Mouse (Mus musculus) cerebellum, postnatal 4 days (tissue): ENCODE measurements around the gene Spaca1.
A peak's percentile ranks its signal among the peaks of the same experiment; 100 is the strongest.
"Not testable (repeated sequence)": the region's sequence is repeated elsewhere in the genome, so short reads cannot be mapped to it uniquely, and the experiment has no call there.

ENCODE experiments used
- DNase-seq, 2 experiments: peaks; one replicate each; pipeline ENCODE4 v3.0.0; 2022; ENCODE audit warnings: low spot score in 2 of 2, mixed read lengths in 1 of 2

The Spaca1 gene

GRCm38 (mm10) chr4:34049571-34050255, at the start of gene Spaca1:
Gene Spaca1, minus strand, starts transcription at chr4:34050191.
- peak in 1 of 2 experiments; percentile 5 for DNase-seq

GRCm38 (mm10) chr4:34087286-34087685, 37.3 kb upstream of the Spaca1 start:
- DNase-seq = not testable (repeated sequence)

- no peak for DNase-seq
These were observed 31.1 kb upstream of the Spaca1 start for GRCm38 (mm10) chr4:34081064-34081463.

DNA sequence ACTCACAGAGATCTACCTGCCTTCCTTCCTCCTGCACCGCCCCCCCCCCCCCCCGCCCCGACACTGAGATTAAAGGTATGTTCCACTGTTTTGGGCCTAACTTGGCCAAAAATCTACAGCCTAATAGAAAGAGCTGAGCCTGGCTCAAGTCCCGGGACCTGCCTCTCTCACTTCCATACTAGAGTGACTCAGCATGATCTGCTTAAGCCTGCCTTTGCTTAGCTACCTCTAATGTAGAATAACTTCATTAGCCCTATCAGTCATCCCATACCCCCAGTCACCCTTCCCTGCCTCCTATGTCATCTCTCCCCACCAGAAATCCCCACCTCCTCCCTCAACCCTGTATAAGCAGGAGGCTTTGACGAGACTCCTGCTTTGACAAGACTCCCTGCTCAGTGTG, 19.0 kb upstream of the Spaca1 start:
- no peak for DNase-seq

DNA sequence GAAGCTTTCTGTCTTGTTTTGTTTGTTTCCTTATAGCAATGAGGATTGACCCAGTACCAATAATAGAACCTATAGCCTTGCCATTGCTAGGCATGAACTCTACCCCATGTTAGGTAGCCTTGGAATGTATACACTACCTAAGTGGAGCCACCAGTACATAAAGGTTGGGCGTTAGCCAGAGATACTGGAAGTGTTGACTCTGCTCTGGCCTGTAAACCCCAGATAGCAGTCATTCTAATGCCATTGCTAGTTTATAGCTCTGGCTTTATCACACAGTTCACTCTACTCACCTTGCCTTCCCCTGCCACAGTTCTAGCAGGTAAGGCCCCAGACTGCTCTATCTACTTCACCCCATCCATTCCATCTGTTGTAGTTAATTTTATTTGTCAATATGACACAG, 8.3 kb upstream of the Spaca1 start:
- DNase-seq = no peak

GRCm38 (mm10) chr4:34026771-34027170, 23.2 kb downstream of the Spaca1 start:
- DNase-seq = no peak

DNA sequence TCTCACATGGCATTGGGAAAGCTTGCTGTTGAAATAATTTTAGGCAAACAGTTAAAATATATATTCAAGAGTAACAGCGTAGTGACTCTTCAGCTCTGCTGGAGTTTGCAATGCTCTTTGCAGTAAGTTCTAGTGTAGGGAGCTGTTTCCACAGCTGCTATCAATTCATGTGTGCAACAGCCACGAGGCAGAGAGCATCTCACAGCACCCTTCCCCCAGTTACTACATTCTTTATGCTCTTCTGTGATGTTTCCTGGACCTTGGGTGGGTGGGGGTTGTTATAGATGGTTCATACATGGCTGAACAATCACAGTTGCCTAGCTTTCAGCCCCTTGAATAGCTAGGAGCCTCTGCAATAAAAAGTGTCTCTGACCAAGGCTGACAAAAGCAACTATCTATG, 28.5 kb downstream of the Spaca1 start:
- no peak for DNase-seq

DNA sequence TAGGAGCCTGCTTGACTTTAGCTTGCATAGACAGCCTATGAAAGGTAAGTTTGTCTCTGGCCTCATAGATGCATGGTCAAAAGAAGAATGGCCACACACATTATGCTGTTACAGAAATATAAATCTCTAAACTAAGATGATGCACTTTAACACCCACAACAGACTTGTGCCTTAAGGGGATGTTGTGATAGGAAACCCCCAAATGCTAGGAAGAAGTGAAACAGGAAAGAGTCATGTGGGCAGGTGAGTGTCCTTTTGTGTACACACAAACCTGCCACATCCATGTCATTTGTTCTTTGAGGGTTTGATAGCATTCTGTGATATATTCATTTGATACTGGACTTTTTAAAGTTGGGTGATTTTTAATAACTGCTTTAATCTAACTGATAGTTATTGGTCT, 53.6 kb downstream of the Spaca1 start:
- DNase-seq = no peak

DNA sequence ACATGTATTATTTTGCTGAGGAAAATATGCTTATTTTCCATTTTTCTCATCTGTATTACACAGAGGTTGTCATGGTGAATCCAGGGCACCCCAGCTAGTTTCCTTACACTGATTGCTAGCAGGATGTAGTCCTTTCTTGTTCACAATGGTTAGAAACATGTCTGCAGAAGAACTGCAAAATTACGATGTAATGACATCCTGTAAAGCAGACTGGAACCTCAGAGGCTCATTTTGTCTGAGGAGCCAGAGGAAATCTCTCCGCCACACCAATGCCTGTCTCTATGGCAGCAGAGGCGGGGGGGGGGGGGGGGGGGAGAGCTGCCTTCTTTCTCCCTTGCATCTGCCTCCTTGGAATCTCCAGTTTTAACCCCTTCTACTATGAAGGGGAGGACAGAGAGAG, 57.3 kb downstream of the Spaca1 start:
- no peak for DNase-seq

- no peak for DNase-seq
These were observed 61.4 kb downstream of the Spaca1 start for GRCm38 (mm10) chr4:33988466-33989089.
